Mouse (Mus musculus) gastrocnemius, postnatal 10 days (tissue): Measurements from ENCODE around the gene Atg9b. TPM values are rescaled to one million over a fixed set of nuclear protein-coding genes. Genes with fewer than 3 reads are reported as not detected.

Source experiments
- DNase-seq: peaks from one replicate; pipeline ENCODE4 v3.0.0; 2021; ENCODE audit warnings: mixed read lengths
- total RNA-seq, 2 experiments: library from RNA; stranded (reverse); gene quantifications; 2 replicates each; pipeline ENCODE4 v1.2.3; 2021

Atg9b gene
- total RNA-seq, 2 experiments from 2014 or later: 0.23 to 0.26 TPM

GRCm38 (mm10) chr5:24348128-24348527 is 43.8 kb downstream of the Atg9b start:
- peak; percentile 67 for DNase-seq

GRCm38 (mm10) chr5:24347186-24347875 is 44.6 kb downstream of the Atg9b start:
- DNase-seq: no peak

- no peak for DNase-seq
Measured at GRCm38 (mm10) chr5:24346313-24346712, 45.6 kb downstream of the Atg9b start.

- no peak for DNase-seq
Measured at GRCm38 (mm10) chr5:24344477-24345051, 47.4 kb downstream of the Atg9b start.

- DNase-seq: no peak
Measured at GRCm38 (mm10) chr5:24343977-24344436, 47.9 kb downstream of the Atg9b start.

GRCm38 (mm10) chr5:24343379-24343778 is 48.6 kb downstream of the Atg9b start:
- no peak for DNase-seq

- no peak for DNase-seq
Measured at GRCm38 (mm10) chr5:24342966-24343365, 49.0 kb downstream of the Atg9b start.

- no peak for DNase-seq
Measured at GRCm38 (mm10) chr5:24342205-24342963, 49.6 kb downstream of the Atg9b start.

GRCm38 (mm10) chr5:24337821-24338220 is 54.1 kb downstream of the Atg9b start:
- DNase-seq: no peak

GRCm38 (mm10) chr5:24337366-24337765 is 54.6 kb downstream of the Atg9b start:
- no peak for DNase-seq

- DNase-seq: peak; percentile 54
Measured at GRCm38 (mm10) chr5:24335888-24336511, 55.9 kb downstream of the Atg9b start.

GRCm38 (mm10) chr5:24334749-24335148 is 57.2 kb downstream of the Atg9b start:
- DNase-seq: no peak

Other genes starting within 250 kb of the Atg9b start
- gene Nupl2, start 227.2 kb downstream of the Atg9b start, total RNA-seq: 1 to 10 TPM; 6.2 to 7.6 TPM
- 10 to 100 TPM in 1 of 2 experiments, 1 to 10 TPM in 1; 5.4 to 10.8 TPM for gene Kcnh2, start 40.5 kb downstream of the Atg9b start, total RNA-seq
- 10 to 100 TPM in 1 of 2 experiments, 1 to 10 TPM in 1; 7.7 to 11.2 TPM for gene Nos3, start 27.3 kb downstream of the Atg9b start, total RNA-seq
- 10 to 100 TPM; 35.9 to 45.5 TPM for gene Abcb8, start 1.5 kb upstream of the Atg9b start, total RNA-seq
- gene Asic3, start 21.2 kb upstream of the Atg9b start, total RNA-seq: under 1 TPM; 0.12 to 0.36 TPM
- gene Cdk5, start 31.4 kb upstream of the Atg9b start, total RNA-seq: 10 to 100 TPM; 15.5 to 17.5 TPM
- 10 to 100 TPM; 26.2 to 39.8 TPM for gene Slc4a2, start 31.7 kb upstream of the Atg9b start, total RNA-seq
- gene Fastk, start 53.1 kb upstream of the Atg9b start, total RNA-seq: 100 to 1,000 TPM; 124 to 142 TPM
- 1 to 10 TPM; 9.0 to 9.9 TPM for gene Tmub1, start 55.7 kb upstream of the Atg9b start, total RNA-seq
- 10 to 100 TPM; 61.0 to 61.8 TPM for gene Agap3, start 60.0 kb upstream of the Atg9b start, total RNA-seq
- not detected for gene Gbx1, start 135.1 kb upstream of the Atg9b start, total RNA-seq
- 10 to 100 TPM; 31.3 to 37.4 TPM for gene Asb10, start 148.8 kb upstream of the Atg9b start, total RNA-seq
- gene 4931409K22Rik, start 164.7 kb upstream of the Atg9b start, total RNA-seq: not detected
- gene Abcf2, start 185.3 kb upstream of the Atg9b start, total RNA-seq: 10 to 100 TPM; 66.4 to 74.0 TPM
- 10 to 100 TPM; 19.6 to 29.4 TPM for gene Chpf2, start 194.6 kb upstream of the Atg9b start, total RNA-seq
- gene Smarcd3, start 232.3 kb upstream of the Atg9b start, total RNA-seq: 100 to 1,000 TPM; 122 to 132 TPM